Mouse (Mus musculus) inflammation-experienced regulatory T-cells, adult 16 weeks (primary cell): Measurements from ENCODE around the gene D17Wsu92e. TPM values are rescaled to one million over a fixed set of nuclear protein-coding genes. Genes with fewer than 3 reads are reported as not detected.

Source experiments
- polyA plus RNA-seq: library from polyadenylated mRNA; unstranded; fragments of 100-300 nt; shearing (Covaris generic); gene quantifications from one replicate; pipeline ENCODE4 v1.2.1, GENCODE M21; 2017

Gene D17Wsu92e
- 6.3 TPM for polyA plus RNA-seq

GRCm38 (mm10) chr17:27820568-27821406 lies at the start of gene D17Wsu92e:
Gene D17Wsu92e (minus strand): TSS chr17:27820648.

DNA sequence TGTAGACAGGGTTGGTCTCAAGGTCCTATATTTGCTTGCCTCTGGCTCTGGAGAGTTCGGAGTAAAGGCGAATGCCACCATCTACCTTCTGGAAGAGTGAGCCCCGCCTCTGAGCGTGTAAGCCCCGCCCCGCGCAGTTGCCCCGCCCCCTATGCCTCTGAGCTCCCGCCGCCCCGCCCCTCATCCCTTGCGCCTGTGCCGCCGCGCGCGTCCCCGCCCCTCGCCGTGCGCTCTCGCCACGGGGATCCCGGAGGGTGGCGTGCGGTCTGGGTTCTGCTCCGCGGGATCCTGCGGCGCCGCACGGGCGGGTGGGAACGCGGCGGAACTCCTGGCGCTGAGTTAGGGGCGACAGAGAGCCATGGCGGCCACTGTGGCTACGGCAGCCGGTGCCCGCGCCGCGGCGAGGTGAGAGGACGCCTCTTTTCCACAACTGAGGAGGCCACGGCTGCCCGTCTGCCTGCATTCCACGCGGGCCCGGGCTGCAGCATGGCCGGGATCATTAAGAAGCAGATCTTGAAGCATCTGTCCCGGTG lies 35.9 kb upstream of the D17Wsu92e start, which contains the start of gene Uhrf1bp1:
TSS of gene Uhrf1bp1 (plus strand) at position 177 of the 533 bp plus-strand sequence.

GRCm38 (mm10) chr17:27837850-27838249 lies 17.4 kb upstream of the D17Wsu92e start, which contains the start of gene Snrpc:
Gene Snrpc (plus strand): TSS chr17:27838150.

GRCm38 (mm10) chr17:27728770-27729169 lies 91.7 kb downstream of the D17Wsu92e start, which contains the start of gene Spdef:
Gene Spdef (minus strand): TSS chr17:27728955.

Other genes starting within 250 kb of the D17Wsu92e start
- gene Nudt3, start 197.2 kb downstream of the D17Wsu92e start, polyA plus RNA-seq: 13.1 TPM
- gene RPS10-NUDT3, start 185.4 kb downstream of the D17Wsu92e start, polyA plus RNA-seq: not detected
- 1,008 TPM for gene Rps10, start 184.0 kb downstream of the D17Wsu92e start, polyA plus RNA-seq
- gene Pacsin1, start 165.1 kb downstream of the D17Wsu92e start, polyA plus RNA-seq: 77.6 TPM
- not detected for gene Spdef, start 91.7 kb downstream of the D17Wsu92e start, polyA plus RNA-seq
- 193 TPM for gene Snrpc, start 17.5 kb upstream of the D17Wsu92e start, polyA plus RNA-seq
- 3.3 TPM for gene Uhrf1bp1, start 35.8 kb upstream of the D17Wsu92e start, polyA plus RNA-seq
- gene Anks1, start 88.7 kb upstream of the D17Wsu92e start, polyA plus RNA-seq: 8.9 TPM
- gene Taf11, start 89.2 kb upstream of the D17Wsu92e start, polyA plus RNA-seq: 48.3 TPM